Mouse (Mus musculus): Measurements from ENCODE around the gene Vmn2r-ps159. TPM values are rescaled to one million over a fixed set of nuclear protein-coding genes. Genes with fewer than 3 reads are reported as not detected.
"Not testable (repeated sequence)": the region's sequence is repeated elsewhere in the genome, so short reads cannot be mapped to it uniquely, and the experiment has no call there.

Vmn2r-ps159 gene
- total RNA-seq (2021) = not detected

GRCm38 (mm10) chr4:156330803-156331202, at the start of gene Vmn2r-ps159:
TSS of gene Vmn2r-ps159 (plus strand) at chr4:156331103.
- DNase-seq = not testable (repeated sequence)

- not testable (repeated sequence) for DNase-seq
Measured at GRCm38 (mm10) chr4:156341601-156342504, 10.9 kb downstream of the Vmn2r-ps159 start.

- no peak for DNase-seq
Measured at GRCm38 (mm10) chr4:156342569-156343325, 11.8 kb downstream of the Vmn2r-ps159 start.

GRCm38 (mm10) chr4:156343332-156343731, 12.4 kb downstream of the Vmn2r-ps159 start:
- DNase-seq = no peak

GRCm38 (mm10) chr4:156356756-156357437, 26.0 kb downstream of the Vmn2r-ps159 start:
- DNase-seq = not testable (repeated sequence)

Other genes starting within 250 kb of the Vmn2r-ps159 start
- gene 9430015G10Rik, start 221.1 kb upstream of the Vmn2r-ps159 start, total RNA-seq (2021) = 10 to 100 TPM; 31.5 to 32.1 TPM
- 1 to 10 TPM; 1.0 to 1.3 TPM for gene Rnf223, start 200.6 kb upstream of the Vmn2r-ps159 start, total RNA-seq (2021)
- 100 to 1,000 TPM; 142 to 154 TPM for gene Agrn, start 133.6 kb upstream of the Vmn2r-ps159 start, total RNA-seq (2021)
- gene Isg15, start 130.3 kb upstream of the Vmn2r-ps159 start, total RNA-seq (2021) = 1 to 10 TPM in 1 of 2 experiments, not detected in 1; 1.9 TPM
- gene AW011738, start 127.8 kb upstream of the Vmn2r-ps159 start, total RNA-seq (2021) = 1 to 10 TPM; 5.5 to 6.6 TPM
- under 1 TPM; 0.28 to 0.37 TPM for gene Perm1, start 115.2 kb upstream of the Vmn2r-ps159 start, total RNA-seq (2021)
- 10 to 100 TPM; 43.1 to 44.9 TPM for gene Plekhn1, start 96.2 kb upstream of the Vmn2r-ps159 start, total RNA-seq (2021)
- gene Noc2l, start 95.1 kb upstream of the Vmn2r-ps159 start, total RNA-seq (2021) = 10 to 100 TPM; 65.7 to 71.6 TPM
- 1 to 10 TPM; 4.1 to 4.8 TPM for gene Samd11, start 75.4 kb upstream of the Vmn2r-ps159 start, total RNA-seq (2021)